Mouse (Mus musculus) heart, adult 2 months (tissue): ENCODE data around the gene Tvp23b.

Experiments used
- CTCF ChIP-seq: fragments of 200-600 bp; IDR thresholded peaks from 2 replicates; pipeline ENCODE4 v1.8.1; 2022; ENCODE audit warnings: antibody characterized with exemption, mild to moderate bottlenecking, moderate library complexity
- POLR2A ChIP-seq: fragments of 200-500 bp; IDR thresholded peaks from 2 replicates; pipeline ENCODE4 v1.6.1; 2011; ENCODE audit warnings: mild to moderate bottlenecking, low read depth, low read length, control low read depth; ENCODE audit not compliant: insufficient read depth

GRCm38 (mm10) chr11:62885323-62885722 lies 6.1 kb downstream of the Tvp23b start:
- TF ChIP-seq POLR2A (no peak), CTCF (no peak)
